Mouse (Mus musculus): Measurements from ENCODE around the gene Kcnma1.
A peak's percentile ranks its signal among the peaks of the same experiment; 100 is the strongest.

The Kcnma1 gene

DNA sequence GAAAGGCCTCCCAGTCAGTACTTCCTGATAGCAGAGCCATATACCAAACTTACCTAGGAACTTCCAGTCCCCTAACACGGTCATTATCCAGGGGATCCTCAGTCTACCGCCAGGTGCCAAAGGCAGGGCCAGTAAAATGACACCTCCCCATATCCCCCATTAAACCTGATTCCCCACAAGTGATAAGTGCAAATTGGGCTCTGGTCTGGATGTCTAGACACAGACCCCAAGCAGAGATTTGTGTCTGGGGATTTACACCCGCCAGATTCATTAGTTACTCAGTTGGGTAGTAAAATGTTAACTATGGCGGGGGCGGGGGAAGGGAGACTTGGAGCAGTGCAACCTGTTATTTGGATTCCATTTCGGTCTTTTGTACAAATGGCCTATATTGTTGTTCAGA, 562.6 kb downstream of the Kcnma1 start:
- no peak for DNase-seq (ENCODE audit: low spot score in 2 of 2)

DNA sequence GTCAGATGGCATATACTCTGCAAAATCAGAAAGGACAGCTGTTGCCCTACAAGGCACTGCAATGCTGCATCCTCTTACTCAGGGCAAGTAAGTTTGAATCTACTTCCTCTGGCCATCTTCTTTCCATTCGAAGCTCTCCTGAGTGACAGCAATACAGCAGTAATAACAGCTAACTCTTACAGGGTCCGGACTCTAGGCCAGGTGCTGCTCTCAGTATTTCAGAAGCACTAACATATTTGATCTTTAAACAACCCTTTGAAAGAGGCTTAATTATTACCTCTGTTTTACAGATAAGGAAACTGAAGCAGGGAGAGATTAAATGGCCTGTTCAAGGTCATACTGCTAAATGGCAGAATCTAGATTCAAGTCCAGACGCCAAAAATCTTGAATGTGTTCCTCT, 576.8 kb downstream of the Kcnma1 start:
- no peak for DNase-seq (ENCODE audit: low spot score in 2 of 2)

DNA sequence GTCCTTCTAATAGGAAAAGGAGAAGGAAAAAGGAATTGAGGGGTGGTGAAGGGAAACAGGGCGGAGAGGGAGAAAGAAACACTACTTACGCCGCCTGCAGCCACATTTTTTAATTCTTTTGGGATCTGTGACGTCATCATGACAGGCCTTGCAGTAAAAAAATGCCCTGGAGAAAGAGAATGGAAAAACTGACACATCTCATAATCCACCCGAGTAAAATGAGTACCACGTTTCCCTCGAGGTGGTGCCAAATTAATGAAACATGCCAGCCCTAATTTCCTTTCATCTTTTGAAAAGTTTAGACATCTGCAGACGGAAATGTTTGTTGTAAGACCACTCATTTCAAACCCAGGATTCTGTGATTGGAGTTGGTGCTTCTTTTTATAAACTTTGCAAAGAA, 578.4 kb downstream of the Kcnma1 start:
- no peak for DNase-seq (ENCODE audit: low spot score in 2 of 2)

- DNase-seq (ENCODE audit: low spot score in 2 of 2) = no peak
Observed at GRCm38 (mm10) chr14:23430006-23430405, 584.3 kb downstream of the Kcnma1 start.

DNA sequence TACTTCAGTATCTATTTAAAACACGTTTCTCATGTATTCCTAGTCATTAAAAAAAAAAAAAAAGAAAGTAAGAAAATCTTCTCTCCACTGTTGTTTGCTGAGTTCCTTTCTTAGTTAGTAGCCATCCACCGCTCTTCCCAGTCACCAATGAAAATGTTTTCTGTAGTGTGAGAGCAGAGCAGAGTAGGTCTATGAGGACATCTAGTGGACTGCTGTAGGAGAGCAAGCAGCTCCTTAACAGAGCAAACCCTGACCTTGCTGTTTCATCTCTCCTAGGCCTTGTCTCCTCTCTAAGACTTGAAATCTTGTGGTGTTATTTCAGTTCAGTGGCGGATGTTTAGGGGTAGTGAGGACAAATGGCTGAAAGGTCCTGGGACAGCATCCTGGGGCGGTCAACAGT, 585.2 kb downstream of the Kcnma1 start:
- no peak for DNase-seq (ENCODE audit: low spot score in 2 of 2)

- no peak for DNase-seq (ENCODE audit: low spot score in 2 of 2)
Observed at GRCm38 (mm10) chr14:23422481-23423040, 591.7 kb downstream of the Kcnma1 start.

DNA sequence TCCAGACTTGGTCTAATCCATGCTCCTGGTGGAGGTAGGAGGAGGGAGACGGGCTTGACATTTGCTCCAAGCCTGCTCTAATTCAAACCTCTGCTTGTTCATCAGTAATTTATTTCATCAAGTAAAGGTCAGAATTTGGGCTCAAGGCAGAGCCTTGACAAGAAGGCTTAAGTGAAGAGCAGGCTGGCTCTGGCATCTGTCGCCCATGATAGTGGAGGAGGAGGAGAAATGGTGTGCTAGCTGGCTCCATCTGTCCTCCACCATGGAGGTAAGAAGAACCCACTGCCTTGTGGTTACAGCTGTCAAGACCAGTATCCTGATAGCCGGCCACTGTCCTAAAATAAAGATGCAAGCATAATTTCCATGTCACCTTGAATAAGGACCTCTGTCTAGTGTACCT, 595.3 kb downstream of the Kcnma1 start:
- no peak for DNase-seq (ENCODE audit: low spot score in 2 of 2)

GRCm38 (mm10) chr14:23407051-23407450, 607.2 kb downstream of the Kcnma1 start:
- no peak for DNase-seq (ENCODE audit: low spot score in 2 of 2)

GRCm38 (mm10) chr14:23400777-23401469, 613.4 kb downstream of the Kcnma1 start:
- DNase-seq (ENCODE audit: low spot score in 2 of 2) = peak in 1 of 2 experiments; percentile 20

DNA sequence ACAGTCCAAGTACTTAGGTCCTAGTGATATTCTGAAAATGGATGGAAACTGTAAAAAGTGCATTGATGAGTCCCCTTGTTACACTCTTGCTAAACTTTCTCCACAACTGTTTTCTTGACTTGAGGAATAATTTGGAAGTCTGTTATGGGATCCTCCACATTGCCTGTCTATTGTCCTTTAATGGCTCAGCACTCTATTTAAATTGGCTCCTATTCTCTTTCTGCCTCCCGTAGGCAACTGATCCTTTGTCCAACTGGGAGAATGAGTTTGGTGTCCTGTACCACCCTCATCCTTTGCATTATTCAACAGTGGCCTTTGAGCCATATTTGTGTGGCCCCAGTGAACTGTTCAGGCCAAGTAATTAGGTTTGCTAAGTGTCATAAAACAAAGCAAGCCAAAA, 616.6 kb downstream of the Kcnma1 start:
- DNase-seq (ENCODE audit: low spot score in 2 of 2) = no peak

GRCm38 (mm10) chr14:23391566-23391965, 622.7 kb downstream of the Kcnma1 start:
- DNase-seq (ENCODE audit: low spot score in 2 of 2) = no peak

- no peak for DNase-seq (ENCODE audit: low spot score in 2 of 2)
Observed at GRCm38 (mm10) chr14:23390768-23391167, 623.5 kb downstream of the Kcnma1 start.

- DNase-seq (ENCODE audit: low spot score in 2 of 2) = no peak
Observed at GRCm38 (mm10) chr14:23390161-23390560, 624.1 kb downstream of the Kcnma1 start.

DNA sequence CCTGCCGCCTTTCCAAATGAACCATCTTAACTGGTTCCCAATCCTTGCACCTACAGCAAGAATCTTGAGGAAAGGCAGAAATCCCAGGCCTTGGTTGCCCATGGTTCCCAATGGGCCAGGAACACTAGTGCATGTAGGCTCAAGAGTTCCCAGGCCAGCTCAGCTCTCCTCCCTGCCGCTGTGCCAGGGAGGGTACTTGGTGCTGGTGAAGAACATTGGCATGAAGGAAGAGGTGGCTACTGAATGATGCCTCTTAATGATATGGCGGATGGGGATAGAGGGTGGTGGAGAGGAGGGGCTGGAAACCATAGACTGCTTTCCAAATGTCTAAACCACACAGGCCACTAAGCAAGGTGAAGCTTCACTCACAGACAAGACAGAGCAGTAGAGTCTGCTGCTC, 627.5 kb downstream of the Kcnma1 start:
- DNase-seq (ENCODE audit: low spot score in 2 of 2) = no peak

DNA sequence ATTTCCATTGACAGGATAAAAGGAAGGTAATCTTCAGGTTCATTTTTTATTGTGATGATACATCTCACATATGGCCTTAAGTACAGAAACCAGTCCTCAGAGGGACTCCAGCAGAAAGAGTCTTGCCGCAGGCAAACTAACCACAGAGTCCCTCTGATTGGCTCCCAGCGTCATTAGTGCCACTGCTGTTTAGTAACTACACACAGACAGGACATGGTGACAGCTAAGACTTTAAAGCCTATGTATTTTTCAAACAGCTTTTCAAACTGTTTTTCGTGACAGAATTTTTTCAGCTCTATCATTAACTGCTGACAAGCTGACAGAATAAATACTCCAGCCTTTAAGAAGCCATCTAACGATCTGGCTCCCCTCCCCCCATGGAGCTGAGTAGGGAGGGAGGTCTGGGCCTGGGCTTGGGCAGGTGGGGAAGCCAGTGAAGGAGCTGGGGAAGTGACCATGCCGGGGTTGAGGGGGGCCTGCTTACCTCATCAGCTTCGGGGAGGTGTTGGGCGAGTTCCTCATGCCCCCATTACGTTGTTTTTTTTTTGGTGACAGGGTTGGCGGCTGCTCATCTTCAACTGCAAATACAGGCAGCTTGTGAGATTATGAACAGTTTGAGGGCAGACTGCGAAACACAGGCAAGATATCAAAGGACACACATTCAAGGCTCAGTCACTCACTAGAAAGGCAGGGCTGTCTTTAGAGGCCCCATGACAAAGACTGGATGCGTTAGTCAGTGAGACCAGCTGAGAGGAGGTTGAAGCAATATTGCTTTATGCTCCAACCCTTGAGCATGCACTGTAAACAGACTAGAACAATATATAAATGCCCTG, 628.3 kb downstream of the Kcnma1 start:
- DNase-seq (ENCODE audit: low spot score in 2 of 2) = no peak

- DNase-seq (ENCODE audit: low spot score in 2 of 2) = no peak
Observed at GRCm38 (mm10) chr14:23378351-23379087, 635.8 kb downstream of the Kcnma1 start.

DNA sequence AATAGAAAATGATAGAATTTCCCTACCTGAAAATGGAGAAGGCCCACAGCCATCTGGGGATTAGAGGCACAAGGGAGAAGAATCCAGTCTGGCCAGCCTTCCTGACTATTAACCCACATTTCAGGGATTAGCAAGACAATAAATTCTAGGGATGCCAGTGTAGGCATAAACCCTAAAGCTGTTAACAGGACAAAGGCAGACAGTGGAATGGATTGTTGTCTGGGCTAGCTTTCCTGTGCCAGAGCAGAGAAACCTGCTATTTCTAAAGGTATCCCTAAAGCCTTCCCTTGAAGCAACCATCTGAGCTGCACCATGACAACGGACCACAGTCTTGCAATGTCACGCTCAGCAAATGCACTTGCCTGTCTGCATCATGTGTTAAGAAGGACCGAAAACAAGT, 642.3 kb downstream of the Kcnma1 start:
- DNase-seq (ENCODE audit: low spot score in 2 of 2) = no peak

DNA sequence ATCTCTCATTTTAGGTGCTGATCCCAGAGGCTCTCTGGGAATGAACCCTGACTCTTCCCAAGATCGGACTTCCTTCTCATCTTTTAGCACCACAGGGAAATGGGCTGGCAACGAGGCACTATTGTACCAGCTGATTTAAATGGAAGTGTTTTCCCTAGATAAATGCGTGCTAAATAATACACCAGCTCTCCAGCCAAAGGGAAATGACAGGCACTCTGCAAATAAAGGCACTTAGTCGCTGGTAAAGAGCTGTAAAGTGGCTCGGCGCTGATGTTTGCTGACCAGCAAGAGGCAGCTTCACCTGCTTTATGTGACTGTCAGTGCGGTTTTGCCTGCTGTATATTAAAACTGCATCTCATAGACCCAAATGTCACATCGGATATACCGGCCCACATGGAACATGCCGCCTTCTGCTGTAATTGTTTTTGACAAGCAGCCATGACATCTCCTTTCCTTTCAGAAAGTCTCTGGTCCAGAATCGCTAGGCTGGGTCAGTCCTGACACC, 653.7 kb downstream of the Kcnma1 start:
- no peak for DNase-seq (ENCODE audit: low spot score in 2 of 2)

GRCm38 (mm10) chr14:23358776-23359175, 655.5 kb downstream of the Kcnma1 start:
- no peak for DNase-seq (ENCODE audit: low spot score in 2 of 2)

GRCm38 (mm10) chr14:23357529-23358278, 656.6 kb downstream of the Kcnma1 start:
- no peak for DNase-seq (ENCODE audit: low spot score in 2 of 2)

- DNase-seq (ENCODE audit: low spot score in 2 of 2) = no peak
Observed at GRCm38 (mm10) chr14:23326786-23327185, 687.5 kb downstream of the Kcnma1 start.

Measured in spleen, postnatal 10 days (tissue).